Mouse (Mus musculus) G1E-ER4 (cell line): ENCODE data around the gene Lingo1. TPM values are rescaled to one million over a fixed set of nuclear protein-coding genes. Genes with fewer than 3 reads are reported as not detected.

Experiments used
- GATA1 ChIP-seq: IDR thresholded peaks from one replicate; pipeline ENCODE4 v1.8.0; 2012; ENCODE audit warnings: low read length, inconsistent platforms
- polyA plus RNA-seq: library from polyadenylated mRNA; stranded (reverse); fragments of >175 nt; gene quantifications from 2 replicates; pipeline ENCODE4 v1.2.3, GENCODE M21; 2012

The Lingo1 gene
- polyA plus RNA-seq, 1 experiment: not detected

- no peak for TF ChIP-seq GATA1
These were observed 117.2 kb downstream of the Lingo1 start for GRCm38 (mm10) chr9:56678929-56679681.

- TF ChIP-seq GATA1: no peak
These were observed 120.6 kb downstream of the Lingo1 start for GRCm38 (mm10) chr9:56675696-56676095.

DNA sequence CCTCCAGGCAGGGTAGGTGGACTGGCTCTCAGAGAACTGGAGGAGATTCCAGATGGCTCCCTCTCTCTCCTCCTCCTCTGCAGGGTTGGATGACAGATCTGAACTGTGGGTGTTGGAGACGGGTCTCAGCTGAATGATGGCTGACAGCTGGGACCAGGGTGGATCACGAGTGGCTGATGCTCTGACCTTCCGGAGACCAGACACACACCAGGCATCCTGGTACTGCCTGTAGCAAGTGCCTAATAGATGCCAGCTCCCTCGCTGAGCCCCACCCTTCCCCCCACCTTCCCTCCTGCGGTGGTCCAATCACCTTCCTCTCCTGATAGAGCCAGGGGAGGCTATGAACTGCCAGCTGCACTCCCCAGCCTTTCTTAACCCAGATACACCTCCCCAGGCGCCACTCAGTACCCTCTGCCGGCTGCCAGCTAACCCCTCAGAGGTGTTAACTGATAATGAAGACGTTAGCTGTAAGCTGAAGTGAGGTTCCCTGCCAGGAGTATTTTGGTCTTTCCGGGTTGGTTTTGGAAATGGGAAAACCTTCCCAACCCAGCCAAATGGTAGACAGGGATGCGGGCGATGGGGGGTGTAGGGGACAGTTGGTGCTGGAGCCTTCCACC, 126.6 kb downstream of the Lingo1 start:
- TF ChIP-seq GATA1: no peak

DNA sequence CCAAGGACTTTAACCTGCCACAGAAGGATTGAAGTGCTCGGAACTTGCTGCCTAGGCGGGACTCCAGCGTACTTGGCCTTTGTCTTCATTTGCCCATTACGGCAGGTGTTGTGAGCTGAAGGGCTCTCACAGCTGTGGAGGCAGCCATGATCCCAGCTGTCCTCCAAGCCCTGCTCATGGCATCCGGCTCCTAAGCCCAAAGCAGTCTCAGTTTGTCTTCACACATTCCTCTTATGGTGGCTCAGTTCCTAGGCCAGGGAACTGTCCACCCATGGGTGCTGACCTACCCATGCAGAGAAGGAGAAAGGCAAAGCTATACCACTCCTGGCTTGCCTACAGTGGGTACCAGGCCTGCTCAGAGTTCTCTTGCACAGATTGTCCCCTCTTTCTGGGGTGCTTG, 132.1 kb downstream of the Lingo1 start:
- no peak for TF ChIP-seq GATA1

- TF ChIP-seq GATA1: no peak
These were observed 133.3 kb downstream of the Lingo1 start for GRCm38 (mm10) chr9:56662946-56663345.

- no peak for TF ChIP-seq GATA1
These were observed 133.9 kb downstream of the Lingo1 start for GRCm38 (mm10) chr9:56662405-56662804.

GRCm38 (mm10) chr9:56661217-56661840, 134.9 kb downstream of the Lingo1 start:
- no peak for TF ChIP-seq GATA1

GRCm38 (mm10) chr9:56658580-56658979, 137.7 kb downstream of the Lingo1 start:
- no peak for TF ChIP-seq GATA1

- no peak for TF ChIP-seq GATA1
These were observed 138.3 kb downstream of the Lingo1 start for GRCm38 (mm10) chr9:56657996-56658398.

- no peak for TF ChIP-seq GATA1
These were observed 139.3 kb downstream of the Lingo1 start for GRCm38 (mm10) chr9:56656766-56657542.

DNA sequence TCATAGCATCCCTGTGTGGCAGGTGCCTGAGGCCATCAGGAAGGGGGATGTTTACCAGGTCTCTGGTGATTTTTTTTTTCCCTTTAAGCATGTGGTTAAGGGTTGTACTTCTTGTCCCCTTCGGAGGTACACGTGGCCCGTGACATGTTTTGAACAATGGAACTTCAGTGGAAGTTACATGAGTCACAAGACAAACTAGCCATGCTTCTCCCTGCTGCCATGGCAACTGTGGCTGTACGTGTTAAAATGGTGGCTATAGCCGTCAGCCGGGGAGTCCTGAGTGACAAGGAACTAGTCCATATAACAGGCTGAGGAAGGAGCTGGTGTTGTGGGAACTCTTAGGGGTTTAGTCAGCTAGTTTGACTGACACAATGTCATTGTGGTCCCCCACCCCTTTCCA, 141.1 kb downstream of the Lingo1 start:
- TF ChIP-seq GATA1: no peak

- no peak for TF ChIP-seq GATA1
These were observed 143.7 kb downstream of the Lingo1 start for GRCm38 (mm10) chr9:56652551-56652950.

DNA sequence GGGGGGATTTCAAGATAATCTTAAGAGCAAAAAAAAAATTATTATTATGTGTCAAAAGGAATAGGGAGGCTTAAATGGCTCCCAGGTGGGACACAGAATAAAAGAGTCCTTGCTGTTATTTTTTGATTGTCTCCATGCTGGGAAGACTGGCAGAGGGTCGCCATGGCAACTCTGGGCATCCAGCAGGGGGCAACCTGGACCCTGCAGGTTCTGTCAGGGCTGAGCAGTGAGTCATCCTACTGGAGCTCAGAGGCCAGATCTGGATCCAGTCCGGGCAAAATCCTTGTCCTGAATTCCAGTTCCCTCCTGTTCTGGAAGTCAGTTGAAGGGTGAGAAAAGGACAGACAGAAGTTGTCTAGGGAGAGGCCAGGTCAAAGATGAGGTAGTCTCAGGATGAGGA, 144.7 kb downstream of the Lingo1 start:
- TF ChIP-seq GATA1: no peak

- TF ChIP-seq GATA1: no peak
These were observed 149.8 kb downstream of the Lingo1 start for GRCm38 (mm10) chr9:56646227-56647025.

DNA sequence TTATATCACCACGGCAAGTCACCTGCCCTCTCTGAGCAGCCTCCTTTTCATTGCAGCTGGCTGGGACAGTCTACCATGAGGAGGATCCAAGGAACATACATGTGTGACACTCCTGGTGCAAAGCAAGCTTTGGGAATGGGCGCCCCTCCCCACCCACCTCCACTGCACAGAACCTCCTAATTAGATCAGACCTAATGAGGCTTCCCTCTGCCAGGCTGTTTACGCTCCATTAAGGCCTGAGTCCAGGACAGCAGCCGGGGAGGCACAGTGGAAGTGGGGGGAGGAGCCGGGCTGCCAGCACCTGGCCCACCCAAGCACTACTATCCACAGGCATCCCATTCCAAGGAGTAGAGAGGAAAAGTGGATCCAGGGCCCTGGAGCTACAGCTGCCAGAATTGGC, 152.8 kb downstream of the Lingo1 start:
- TF ChIP-seq GATA1: no peak
